Comparison of ENCODE assay signal across 12 mouse cellular contexts in genomic region chr5:134006001-134006400, GRCm38 (mm10).
DNase-seq lines count a peak whose midpoint lies in the region; ATAC-seq and TF ChIP-seq lines count a peak whose summit lies in the region.
"Had no signal": no experiment of that assay in that cellular context is flagged by ENCODE, and none has a peak within 500 bp of the region (broad histone marks: within the 10 kb centered on the region; RNA-seq: fewer than 3 reads in every experiment).

No protein-coding gene starts in this region.

- no peaks in the 10 kb centered on the region for H3K9me3 ChIP-seq in midbrain, embryonic 10.5 days (replicated peaks)
- no peaks in the 10 kb centered on the region for H3K9me3 ChIP-seq in midbrain, embryonic 16.5 days (replicated peaks; ENCODE audit: control insufficient read depth, low read length, poor library complexity, severe bottlenecking)
- no peaks in the 10 kb centered on the region for H3K9me3 ChIP-seq in forebrain, embryonic 12.5 days
- H3K9me3 ChIP-seq: intestine, embryonic 15.5 days; kidney, embryonic 15.5 days; neural tube, embryonic 13.5 days had no signal

- peaks cover 18% of the 10 kb centered on the region for H3K4me1 ChIP-seq in midbrain, embryonic 10.5 days
- H3K4me1 ChIP-seq in midbrain, embryonic 16.5 days (ENCODE audit: control insufficient read depth, insufficient read depth, low read length) = peaks cover 4% of the 10 kb centered on the region
- peaks cover 15% of the 10 kb centered on the region for H3K4me1 ChIP-seq in forebrain, embryonic 12.5 days

- no peak for TF ChIP-seq POLR2A in myocyte (IDR thresholded peaks at IDR 0.05; ENCODE audit: insufficient read length, low read depth)

- H3ac ChIP-seq in myocyte (ENCODE audit: control insufficient read depth, insufficient read length) = no peak overlapping the region

- ATAC-seq in cerebellum, adult (ENCODE audit: insufficient number of reproducible peaks, low FRiP score, low TSS enrichment) = no peak
- ATAC-seq in midbrain, embryonic 16.5 days = no peak
- no peak for ATAC-seq in forebrain, embryonic 12.5 days (ENCODE audit: low FRiP score)

- no peak overlapping the region for H3K4me3 ChIP-seq in midbrain, embryonic 10.5 days
- H3K4me3 ChIP-seq in midbrain, embryonic 16.5 days (ENCODE audit: low read depth, low read length) = no peak overlapping the region
- no peak overlapping the region for H3K4me3 ChIP-seq in forebrain, embryonic 12.5 days (replicated peaks)
- H3K4me3 ChIP-seq in myocyte = no peak overlapping the region

- H3K79me2 ChIP-seq in myocyte (ENCODE audit: control insufficient read depth, insufficient read depth) = no peaks in the 10 kb centered on the region

- no peaks in the 10 kb centered on the region for H3K36me3 ChIP-seq in midbrain, embryonic 10.5 days
- no peaks in the 10 kb centered on the region for H3K36me3 ChIP-seq in midbrain, embryonic 16.5 days (ENCODE audit: control insufficient read depth, insufficient read depth, low read length)
- no peaks in the 10 kb centered on the region for H3K36me3 ChIP-seq in forebrain, embryonic 12.5 days (replicated peaks)
- no peaks in the 10 kb centered on the region for H3K36me3 ChIP-seq in myocyte (ENCODE audit: control insufficient read depth, insufficient read depth)
- H3K36me3 ChIP-seq: intestine, embryonic 15.5 days; kidney, embryonic 15.5 days; neural tube, embryonic 13.5 days had no signal

- intact Hi-C loops in left cerebral cortex, postnatal 25 days (cut with DNase I) = loop anchor here (10.0 kb wide), 3 partner anchors 191 to 1891 kb away; no protein-coding TSS in a partner anchor

- peak overlapping the region; percentile 77 for H3K27ac ChIP-seq in midbrain, embryonic 10.5 days (replicated peaks)
- H3K27ac ChIP-seq in midbrain, embryonic 16.5 days (ENCODE audit: low read length) = no peak overlapping the region
- peak overlapping the region; percentile 71 for H3K27ac ChIP-seq in forebrain, embryonic 12.5 days
- H3K27ac ChIP-seq: intestine, embryonic 15.5 days; kidney, embryonic 15.5 days; left cerebral cortex, adult 2 months; neural tube, embryonic 13.5 days had no signal

- DNase-seq in cerebellum, adult 18-20 months = peak; percentile 11 to 29
- DNase-seq in midbrain, embryonic 10.5 days (ENCODE audit: low spot score) = no peak
- DNase-seq in left cerebral cortex, postnatal 25 days (ENCODE audit: low spot score in 2 of 2) = no peak
- DNase-seq in heart, adult 18-20 months = no peak

- peaks cover 65% of the 10 kb centered on the region for H3K27me3 ChIP-seq in midbrain, embryonic 10.5 days (ENCODE audit: low read depth, poor library complexity, severe bottlenecking)
- H3K27me3 ChIP-seq in midbrain, embryonic 16.5 days (ENCODE audit: control insufficient read depth, insufficient read depth, low read depth, low read length) = peaks cover 2% of the 10 kb centered on the region; the same call in 1 of the 2 replicates
- peaks cover 12% of the 10 kb centered on the region; the same call in 1 of the 2 replicates for H3K27me3 ChIP-seq in forebrain, embryonic 12.5 days
- no peaks in the 10 kb centered on the region for H3K27me3 ChIP-seq in myocyte (ENCODE audit: control insufficient read depth, insufficient read depth, insufficient read length)
- H3K27me3 ChIP-seq: intestine, embryonic 15.5 days had no signal

- no peak overlapping the region for H3K4me2 ChIP-seq in midbrain, embryonic 16.5 days (ENCODE audit: low read length)
- peak overlapping the region; percentile 42; the same call in 1 of the 2 replicates for H3K4me2 ChIP-seq in forebrain, embryonic 12.5 days
- H3K4me2 ChIP-seq in myocyte (ENCODE audit: low read depth) = peak overlapping the region; percentile 52

- H3K9ac ChIP-seq in midbrain, embryonic 16.5 days (ENCODE audit: low read depth, low read length) = no peak overlapping the region
- H3K9ac ChIP-seq in forebrain, embryonic 12.5 days = no peak overlapping the region
- H3K9ac ChIP-seq: intestine, embryonic 15.5 days; neural tube, embryonic 13.5 days had no signal

- 17% methylated on average over 3 of the region's 3 CpGs for WGBS in midbrain, embryonic 10.5 days
- 38% methylated on average over 3 of the region's 3 CpGs for WGBS in midbrain, embryonic 16.5 days
- 24% methylated on average over 3 of the region's 3 CpGs for WGBS in forebrain, embryonic 12.5 days

TF ChIP-seq in myocyte, 11 proteins besides CTCF, POLR2A, EP300 and RAD21:
- no peak for TF ChIP-seq POLR2AphosphoS2 (IDR thresholded peaks at IDR 0.05; ENCODE audit: insufficient read length, low read depth)
- TF ChIP-seq MYOD1 (IDR thresholded peaks at IDR 0.05; ENCODE audit: control insufficient read depth in 1 of 3, insufficient read length in 2 of 3, low read depth in 2 of 3) = no peak
- no peak for TF ChIP-seq REST (IDR thresholded peaks at IDR 0.05; ENCODE audit: insufficient read depth, insufficient read length)
- TF ChIP-seq USF1 (IDR thresholded peaks at IDR 0.05; ENCODE audit: low read depth) = no peak
- TF ChIP-seq MAX (IDR thresholded peaks at IDR 0.05; ENCODE audit: low read depth) = no peak

Comparison
In these comparisons a context has a peak if more than half of its experiments do, and no peak if none do; other contexts are left out.
1. DNase-seq: peak in cerebellum, adult 18-20 months (2 of 2); none in midbrain, embryonic 10.5 days (single experiment), left cerebral cortex, postnatal 25 days (0 of 2) and heart, adult 18-20 months (0 of 2).